Mouse (Mus musculus): Measurements from ENCODE around the gene Ccdc88b. TPM values are rescaled to one million over a fixed set of nuclear protein-coding genes. Genes with fewer than 3 reads are reported as not detected.

Ccdc88b gene
- polyA plus RNA-seq, 1 experiment from 2014 or later = 0.47 TPM

- Histone ChIP-seq H3K27me3 (replicated peaks) (peaks cover 46% of the 10 kb centered on the region), H3K4me2 (no peak overlapping the region), H3K27ac (ENCODE audit: poor library complexity, severe bottlenecking) (no peak overlapping the region), H3K9ac (no peak overlapping the region), H3K4me3 (no peak overlapping the region), H3K9me3 (replicated peaks) (peaks cover 5% of the 10 kb centered on the region), H3K36me3 (peaks cover 9% of the 10 kb centered on the region), H3K4me1 (replicated peaks) (peaks cover 7% of the 10 kb centered on the region)
- no peak for ATAC-seq (ENCODE audit: insufficient number of reproducible peaks, low FRiP score)
- WGBS = 78% methylated on average over 6 of the region's 6 CpGs
Measured at GRCm38 (mm10) chr19:6825384-6825783, 32.6 kb downstream of the Ccdc88b start.

GRCm38 (mm10) chr19:6820538-6821195 lies 37.3 kb downstream of the Ccdc88b start:
- WGBS = 79% methylated on average over 13 of the region's 13 CpGs
- no peaks in the 10 kb centered on the region for H3K36me3 ChIP-seq
- H3K27me3 ChIP-seq (replicated peaks) = peaks cover 17% of the 10 kb centered on the region
- ATAC-seq (ENCODE audit: insufficient number of reproducible peaks, low FRiP score) = no peak
- peaks cover 5% of the 10 kb centered on the region; the same call in 1 of the 2 replicates for H3K4me1 ChIP-seq (replicated peaks)
- H3K4me3 ChIP-seq = no peak overlapping the region
- no peak overlapping the region for H3K27ac ChIP-seq (ENCODE audit: poor library complexity, severe bottlenecking)
- no peak overlapping the region for H3K4me2 ChIP-seq
- peaks cover 6% of the 10 kb centered on the region for H3K9me3 ChIP-seq (replicated peaks)
- no peak overlapping the region for H3K9ac ChIP-seq

GRCm38 (mm10) chr19:6819143-6819827 lies 38.7 kb downstream of the Ccdc88b start:
- Histone ChIP-seq H3K9ac (no peak overlapping the region), H3K4me3 (no peak overlapping the region), H3K27me3 (replicated peaks) (peaks cover 11% of the 10 kb centered on the region), H3K36me3 (no peaks in the 10 kb centered on the region), H3K9me3 (replicated peaks) (peaks cover 12% of the 10 kb centered on the region), H3K27ac (ENCODE audit: poor library complexity, severe bottlenecking) (no peak overlapping the region), H3K4me2 (no peak overlapping the region), H3K4me1 (replicated peaks) (peaks cover 5% of the 10 kb centered on the region; the same call in 1 of the 2 replicates)
- no peak for ATAC-seq (ENCODE audit: insufficient number of reproducible peaks, low FRiP score)
- whole genome bisulfite sequencing = 37% methylated on average over 10 of the region's 10 CpGs

GRCm38 (mm10) chr19:6814958-6815357 lies 43.1 kb downstream of the Ccdc88b start:
- Histone ChIP-seq H3K9ac (no peak overlapping the region), H3K4me2 (no peak overlapping the region), H3K9me3 (replicated peaks) (peaks cover 6% of the 10 kb centered on the region; the same call in 1 of the 2 replicates), H3K27ac (ENCODE audit: poor library complexity, severe bottlenecking) (no peak overlapping the region), H3K27me3 (replicated peaks) (no peaks in the 10 kb centered on the region), H3K36me3 (no peaks in the 10 kb centered on the region), H3K4me3 (no peak overlapping the region), H3K4me1 (replicated peaks) (peaks cover 5% of the 10 kb centered on the region; the same call in 1 of the 2 replicates)
- no peak for ATAC-seq (ENCODE audit: insufficient number of reproducible peaks, low FRiP score)
- WGBS = 73% methylated on average over 3 of the region's 3 CpGs

- Histone ChIP-seq H3K36me3 (no peaks in the 10 kb centered on the region), H3K4me2 (no peak overlapping the region), H3K4me3 (no peak overlapping the region), H3K9ac (no peak overlapping the region), H3K9me3 (replicated peaks) (peaks cover 6% of the 10 kb centered on the region; the same call in 1 of the 2 replicates), H3K4me1 (replicated peaks) (peaks cover 5% of the 10 kb centered on the region; the same call in 1 of the 2 replicates), H3K27ac (ENCODE audit: poor library complexity, severe bottlenecking) (no peak overlapping the region), H3K27me3 (replicated peaks) (no peaks in the 10 kb centered on the region)
- no peak for ATAC-seq (ENCODE audit: insufficient number of reproducible peaks, low FRiP score)
- WGBS = 57% methylated on average over 4 of the region's 4 CpGs
Measured at GRCm38 (mm10) chr19:6814366-6814765, 43.6 kb downstream of the Ccdc88b start.

Small RNA genes lying within 50 kb of the gene (microRNA-seq; reads per million reads assigned to microRNA genes)
- gene Mir5046 = not detected

Other genes with a start within 250 kb of the Ccdc88b start
- gene Rps6ka4, start 17.6 kb downstream of the Ccdc88b start, polyA plus RNA-seq (2016; fragmentation: Nextera tagmentation; extraction: Ambion mirVana) = 14.8 and 19.3 TPM in 2 replicates
- 85.9 and 92.9 TPM in 2 replicates for gene Trmt112, start 51.5 kb upstream of the Ccdc88b start, polyA plus RNA-seq (2016; fragmentation: Nextera tagmentation; extraction: Ambion mirVana)
- 202 and 218 TPM in 2 replicates for gene Prdx5, start 51.9 kb upstream of the Ccdc88b start, polyA plus RNA-seq (2016; fragmentation: Nextera tagmentation; extraction: Ambion mirVana)
- gene Esrra, start 63.6 kb upstream of the Ccdc88b start, polyA plus RNA-seq (2016; fragmentation: Nextera tagmentation; extraction: Ambion mirVana) = 27.4 and 30.2 TPM in 2 replicates
- gene Catsperz, start 67.2 kb upstream of the Ccdc88b start, polyA plus RNA-seq (2016; fragmentation: Nextera tagmentation; extraction: Ambion mirVana) = 2.2 and 2.3 TPM in 2 replicates
- 0.14 and 0.29 TPM in 2 replicates for gene Kcnk4, start 76.3 kb upstream of the Ccdc88b start, polyA plus RNA-seq (2016; fragmentation: Nextera tagmentation; extraction: Ambion mirVana)
- gene Bad, start 83.7 kb upstream of the Ccdc88b start, polyA plus RNA-seq (2016; fragmentation: Nextera tagmentation; extraction: Ambion mirVana) = 53.4 and 54.5 TPM in 2 replicates
- 21.0 and 23.7 TPM in 2 replicates for gene Gpr137, start 84.3 kb upstream of the Ccdc88b start, polyA plus RNA-seq (2016; fragmentation: Nextera tagmentation; extraction: Ambion mirVana)
- 194 and 198 TPM in 2 replicates for gene Ppp1r14b, start 116.8 kb upstream of the Ccdc88b start, polyA plus RNA-seq (2016; fragmentation: Nextera tagmentation; extraction: Ambion mirVana)
- gene Plcb3, start 118.3 kb upstream of the Ccdc88b start, polyA plus RNA-seq (2016; fragmentation: Nextera tagmentation; extraction: Ambion mirVana) = 26.6 and 28.9 TPM in 2 replicates
- 73.3 and 81.9 TPM in 2 replicates for gene Fkbp2, start 122.3 kb upstream of the Ccdc88b start, polyA plus RNA-seq (2016; fragmentation: Nextera tagmentation; extraction: Ambion mirVana)
- gene Vegfb, start 129.4 kb upstream of the Ccdc88b start, polyA plus RNA-seq (2016; fragmentation: Nextera tagmentation; extraction: Ambion mirVana) = 126 and 136 TPM in 2 replicates
- 32.7 and 33.9 TPM in 2 replicates for gene Dnajc4, start 134.4 kb upstream of the Ccdc88b start, polyA plus RNA-seq (2016; fragmentation: Nextera tagmentation; extraction: Ambion mirVana)
- 22.4 and 23.6 TPM in 2 replicates for gene Nudt22, start 137.9 kb upstream of the Ccdc88b start, polyA plus RNA-seq (2016; fragmentation: Nextera tagmentation; extraction: Ambion mirVana)
- 13.3 and 14.3 TPM in 2 replicates for gene Trpt1, start 137.9 kb upstream of the Ccdc88b start, polyA plus RNA-seq (2016; fragmentation: Nextera tagmentation; extraction: Ambion mirVana)
- gene Fermt3, start 161.3 kb upstream of the Ccdc88b start, polyA plus RNA-seq (2016; fragmentation: Nextera tagmentation; extraction: Ambion mirVana) = 9.3 and 11.7 TPM in 2 replicates
- gene Stip1, start 181.8 kb upstream of the Ccdc88b start, polyA plus RNA-seq (2016; fragmentation: Nextera tagmentation; extraction: Ambion mirVana) = 228 and 236 TPM in 2 replicates
- gene Macrod1, start 198.6 kb upstream of the Ccdc88b start, polyA plus RNA-seq (2016; fragmentation: Nextera tagmentation; extraction: Ambion mirVana) = 29.0 and 30.0 TPM in 2 replicates
- 0.81 and 0.87 TPM in 2 replicates for gene Flrt1, start 247.5 kb upstream of the Ccdc88b start, polyA plus RNA-seq (2016; fragmentation: Nextera tagmentation; extraction: Ambion mirVana)

All from heart, embryonic 12.5 days (tissue).